Mouse (Mus musculus) midbrain, embryonic 14.5 days (tissue): ENCODE results near the gene Ccl9. TPM values are rescaled to one million over a fixed set of nuclear protein-coding genes. Genes with fewer than 3 reads are reported as not detected.
"Not testable (repeated sequence)": the region's sequence is repeated elsewhere in the genome, so short reads cannot be mapped to it uniquely, and the experiment has no call there.

Source experiments
- ATAC-seq: fragments of 200-750 bp; cut with Nextera tagmentation; 2 replicates; pipeline ENCODE4 v1.8.0; 2017; ENCODE audit warnings: moderate number of reproducible peaks, moderate library complexity; ENCODE audit not compliant: low FRiP score, low TSS enrichment
- DNase-seq: peaks from one replicate; pipeline ENCODE4 v3.0.0-alpha.2; 2015
- H3K27ac ChIP-seq: fragments of 300-500 bp; sonication (generic); replicated peaks from 2 replicates; pipeline ENCODE4 v1.5.1; 2014; ENCODE audit warnings: mild to moderate bottlenecking, low read depth, low read length, moderate library complexity
- H3K27me3 ChIP-seq: fragments of 300-500 bp; sonication (generic); 2 replicates; pipeline ENCODE4 v1.6.1; 2014; ENCODE audit warnings: low read length, control low read depth, mixed read lengths; ENCODE audit not compliant: control insufficient read depth, insufficient read depth
- H3K36me3 ChIP-seq: fragments of 300-500 bp; sonication (generic); 2 replicates; pipeline ENCODE4 v1.6.1; 2014; ENCODE audit warnings: low read length, control low read depth; ENCODE audit not compliant: control insufficient read depth, insufficient read depth
- H3K4me1 ChIP-seq: fragments of 300-500 bp; sonication (generic); 2 replicates; pipeline ENCODE4 v1.6.1; 2014; ENCODE audit warnings: mild to moderate bottlenecking, antibody characterized with exemption, low read length, control low read depth; ENCODE audit not compliant: control insufficient read depth, insufficient read depth
- H3K4me2 ChIP-seq: fragments of 300-500 bp; sonication (generic); 2 replicates; pipeline ENCODE4 v1.6.1; 2014; ENCODE audit warnings: mild to moderate bottlenecking, low read length, moderate library complexity
- H3K4me3 ChIP-seq: fragments of 300-500 bp; sonication (generic); replicated peaks from 2 replicates; pipeline ENCODE4 v1.5.1; 2014; ENCODE audit warnings: low read depth, low read length
- H3K9ac ChIP-seq: fragments of 300-500 bp; sonication (generic); replicated peaks from 2 replicates; pipeline ENCODE4 v1.6.1; 2014; ENCODE audit warnings: mild to moderate bottlenecking, low read length, moderate library complexity
- H3K9me3 ChIP-seq: fragments of 300-500 bp; sonication (generic); 2 replicates; pipeline ENCODE4 v1.6.1; 2016; ENCODE audit warnings: low read length, control low read depth, mixed read lengths; ENCODE audit not compliant: control insufficient read depth
- WGBS: fragments of 180-500 bp; shearing (Covaris S2); extraction: QIAGEN DNeasy Blood & Tissue Kit; methylation state at CpG from one replicate; pipeline ENCODE4 v1.1.7; 2014; 5-methylcytosine and 5-hydroxymethylcytosine counted together
- polyA plus RNA-seq: library from polyadenylated mRNA; unstranded; fragments of >200 nt; fragmentation: Nextera tagmentation; extraction: Ambion mirVana; gene quantifications from 2 replicates; pipeline ENCODE4 v1.2.1, GENCODE M21; 2014

Ccl9 gene
- polyA plus RNA-seq, 1 experiment from 2014 or later = 6.9 TPM

DNA sequence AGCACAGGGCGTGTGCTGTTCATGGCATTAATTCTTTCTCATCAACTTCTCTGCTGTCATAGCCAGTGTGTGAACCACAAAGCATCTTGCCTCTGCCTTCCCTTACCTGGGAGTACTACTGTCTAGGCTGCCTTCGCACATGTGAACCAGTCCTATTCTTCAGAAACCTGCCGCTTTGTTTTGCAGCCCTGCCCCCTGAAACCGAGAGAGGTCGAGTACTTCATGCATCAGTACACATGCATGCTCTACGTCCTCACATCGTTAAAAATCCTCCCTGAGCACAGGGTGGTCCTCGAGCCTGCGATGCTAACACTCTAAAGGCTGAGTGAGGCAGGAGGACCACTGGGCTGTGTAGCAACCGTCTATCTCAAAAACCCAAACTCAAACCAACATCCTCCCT, 21.4 kb downstream of the Ccl9 start:
- H3K4me1 ChIP-seq = no peaks in the 10 kb centered on the region
- no peaks in the 10 kb centered on the region for H3K9me3 ChIP-seq
- no peak overlapping the region for H3K4me3 ChIP-seq
- DNase-seq (no peak), ATAC-seq (no peak)
- WGBS = 42% methylated on average over 10 of the region's 10 CpGs
- H3K27ac ChIP-seq = no peak overlapping the region
- H3K27me3 ChIP-seq = no peaks in the 10 kb centered on the region
- H3K9ac ChIP-seq = no peak overlapping the region
- no peak overlapping the region for H3K4me2 ChIP-seq
- no peaks in the 10 kb centered on the region for H3K36me3 ChIP-seq

DNA sequence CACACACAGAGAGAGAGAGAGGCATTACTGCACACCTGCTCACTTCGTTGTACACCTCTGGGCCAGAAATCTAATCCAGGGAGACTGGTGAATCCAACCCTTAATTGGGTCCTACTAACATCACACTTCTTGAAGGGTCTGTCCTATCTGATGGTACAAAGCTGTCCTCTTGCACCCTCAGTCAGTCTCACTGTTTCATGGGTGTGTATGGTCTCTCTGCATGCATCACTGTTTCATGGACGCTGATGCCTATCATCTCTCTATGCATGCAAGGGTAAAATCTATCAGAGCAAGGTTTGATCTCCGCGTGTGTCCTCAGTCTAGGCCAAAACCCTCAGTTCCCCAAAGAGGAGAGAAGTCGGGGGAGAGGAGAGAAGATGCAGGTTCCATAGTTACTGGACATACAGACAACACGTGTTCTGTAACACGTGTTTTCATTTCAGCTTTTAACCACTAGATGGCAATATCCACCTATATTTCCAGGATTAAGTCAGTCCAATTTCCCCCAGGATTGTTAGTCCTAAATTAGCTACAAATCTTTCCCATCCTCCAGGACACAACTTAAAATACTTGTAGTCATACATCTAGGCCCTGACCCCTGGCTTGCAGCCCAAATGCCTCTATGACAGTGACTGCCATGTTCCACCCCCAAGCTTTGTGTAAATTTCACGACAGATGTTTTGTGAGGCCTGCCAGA, 22.2 kb downstream of the Ccl9 start:
- ATAC-seq (no peak), DNase-seq (peak; percentile 92)
- H3K9ac ChIP-seq = no peak overlapping the region
- H3K4me3 ChIP-seq = no peak overlapping the region
- no peak overlapping the region for H3K27ac ChIP-seq
- H3K4me2 ChIP-seq = 0 out of 2 replicates have a peak overlapping the region, but pooled peaks have one; percentile 13
- H3K27me3 ChIP-seq = no peaks in the 10 kb centered on the region
- no peaks in the 10 kb centered on the region for H3K36me3 ChIP-seq
- H3K9me3 ChIP-seq = no peaks in the 10 kb centered on the region
- WGBS = 26% methylated on average over 8 of the region's 8 CpGs
- H3K4me1 ChIP-seq = no peaks in the 10 kb centered on the region

DNA sequence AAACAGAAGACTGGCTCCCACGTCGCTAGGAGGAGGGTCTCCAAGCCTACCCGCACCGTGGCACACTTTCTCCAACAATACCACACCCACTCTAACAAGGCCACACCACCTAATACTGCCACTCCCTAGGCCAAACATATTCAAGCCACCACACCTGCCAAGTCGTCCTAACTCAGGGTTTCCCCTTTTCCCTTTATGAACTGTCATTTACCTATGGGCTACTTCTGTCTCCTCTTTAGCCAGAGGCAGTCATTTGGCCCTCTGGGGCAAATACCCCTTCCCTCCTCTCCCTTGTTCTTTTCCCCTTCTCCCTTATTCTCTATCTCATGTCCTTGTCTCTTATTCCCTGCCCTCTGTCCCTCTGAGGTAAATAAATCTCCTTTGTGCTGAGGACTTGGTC, 26.8 kb downstream of the Ccl9 start:
- H3K4me2 ChIP-seq = no peak overlapping the region
- no peaks in the 10 kb centered on the region for H3K9me3 ChIP-seq
- DNase-seq (no peak), ATAC-seq (no peak)
- no peaks in the 10 kb centered on the region for H3K36me3 ChIP-seq
- no peak overlapping the region for H3K4me3 ChIP-seq
- H3K4me1 ChIP-seq = no peaks in the 10 kb centered on the region
- 87% methylated on average over 5 of the region's 5 CpGs for WGBS
- H3K27ac ChIP-seq = no peak overlapping the region
- no peak overlapping the region for H3K9ac ChIP-seq
- H3K27me3 ChIP-seq = no peaks in the 10 kb centered on the region

DNA sequence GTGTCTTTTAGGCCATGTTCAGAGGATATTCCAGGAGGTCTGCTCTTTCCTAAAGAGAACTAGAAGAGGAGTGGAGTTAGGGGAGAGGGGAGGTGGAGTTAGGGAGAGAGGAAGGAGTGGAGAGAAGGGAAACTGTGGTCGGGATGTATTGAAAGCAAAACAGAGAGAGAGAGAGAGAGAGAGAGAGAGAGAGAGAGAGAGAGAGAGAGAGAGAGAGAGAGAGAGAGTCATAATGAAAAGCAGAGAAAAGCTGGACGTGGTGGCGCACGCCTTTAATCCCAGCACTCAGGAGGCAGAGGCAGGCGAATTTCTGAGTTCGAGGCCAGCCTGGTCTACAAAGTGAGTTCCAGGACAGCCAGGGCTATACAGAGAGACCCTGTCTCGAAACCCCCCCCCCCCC, 27.4 kb downstream of the Ccl9 start:
- WGBS = 91% methylated on average over 7 of the region's 7 CpGs
- not testable (repeated sequence) for H3K9ac ChIP-seq, H3K27ac ChIP-seq, H3K27me3 ChIP-seq, H3K4me1 ChIP-seq, H3K36me3 ChIP-seq, DNase-seq, H3K4me3 ChIP-seq, ATAC-seq, H3K4me2 ChIP-seq, H3K9me3 ChIP-seq

DNA sequence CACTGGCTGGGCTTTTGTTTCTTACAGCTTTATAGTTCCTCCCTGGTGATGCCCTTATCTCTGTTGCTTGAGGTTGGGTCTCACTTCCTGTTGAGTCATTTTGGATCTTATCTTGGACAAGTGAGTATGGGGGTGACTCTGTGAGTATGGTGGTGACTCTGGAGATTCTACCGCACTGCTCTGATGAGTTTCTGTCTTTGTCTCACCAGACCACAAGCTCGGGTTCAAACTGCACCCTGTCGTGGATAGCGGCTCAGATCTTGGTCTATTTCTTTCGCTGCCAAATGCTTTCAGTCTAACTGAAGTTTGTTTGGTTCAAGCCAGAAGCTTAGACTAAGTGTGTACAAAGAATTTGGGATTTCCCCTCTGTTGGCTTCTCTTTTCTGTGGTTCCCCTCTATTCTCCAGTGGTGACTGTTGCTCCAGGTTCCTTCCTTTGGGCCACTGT, 28.2 kb downstream of the Ccl9 start:
- DNase-seq (no peak), ATAC-seq (no peak)
- Histone ChIP-seq H3K36me3 (no peaks in the 10 kb centered on the region), H3K4me1 (no peaks in the 10 kb centered on the region), H3K9ac (no peak overlapping the region), H3K4me2 (no peak overlapping the region), H3K9me3 (no peaks in the 10 kb centered on the region), H3K4me3 (no peak overlapping the region), H3K27ac (no peak overlapping the region), H3K27me3 (no peaks in the 10 kb centered on the region)
- WGBS = 91% methylated on average over 5 of the region's 5 CpGs

DNA sequence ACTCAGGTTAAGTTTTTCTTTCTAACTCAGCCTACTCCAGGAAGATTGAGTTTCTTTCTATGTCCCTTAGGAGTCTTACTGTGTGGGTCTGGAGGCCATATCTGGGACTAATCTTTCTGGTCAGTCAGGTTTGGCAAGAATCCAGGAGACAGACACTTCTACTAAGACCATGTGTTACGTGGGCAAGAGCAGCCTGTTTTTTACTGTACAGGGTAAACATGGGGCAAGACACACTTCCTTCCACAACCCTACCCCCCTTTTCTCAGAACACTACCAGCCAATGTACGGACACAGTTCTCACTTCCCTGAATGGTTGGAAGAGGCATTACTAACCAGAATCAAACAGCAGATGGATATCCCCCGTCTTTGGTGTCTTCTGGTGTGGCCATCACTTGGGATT, 34.2 kb downstream of the Ccl9 start:
- H3K9ac ChIP-seq = no peak overlapping the region
- ATAC-seq (no peak), DNase-seq (no peak)
- no peaks in the 10 kb centered on the region for H3K9me3 ChIP-seq
- WGBS = 82% methylated on average over 3 of the region's 3 CpGs
- H3K27ac ChIP-seq = no peak overlapping the region
- no peak overlapping the region for H3K4me3 ChIP-seq
- no peak overlapping the region for H3K4me2 ChIP-seq
- H3K27me3 ChIP-seq = no peaks in the 10 kb centered on the region
- H3K4me1 ChIP-seq = no peaks in the 10 kb centered on the region
- no peaks in the 10 kb centered on the region for H3K36me3 ChIP-seq

DNA sequence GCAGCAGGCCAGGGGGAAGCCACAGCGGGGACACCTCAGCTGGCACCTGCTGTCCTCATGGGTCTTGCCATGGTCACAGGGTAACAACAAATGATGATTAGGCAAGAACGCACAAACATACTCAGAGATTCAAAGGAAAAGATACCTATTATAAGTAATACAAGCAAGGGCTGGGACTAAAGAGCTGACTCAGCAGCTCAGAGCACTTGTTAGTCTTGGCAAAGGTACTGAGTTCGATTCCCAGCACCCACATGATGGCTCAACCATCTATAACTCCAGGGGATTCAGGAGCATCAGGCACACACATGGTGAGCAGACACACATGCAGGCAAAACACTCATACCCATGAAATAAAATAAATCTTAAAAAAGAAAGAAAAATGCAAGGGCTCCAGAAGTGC, 37.0 kb downstream of the Ccl9 start:
- WGBS = 89% methylated on average over 3 of the region's 3 CpGs
- no peak overlapping the region for H3K4me3 ChIP-seq
- DNase-seq (no peak), ATAC-seq (no peak)
- no peak overlapping the region for H3K9ac ChIP-seq
- H3K27me3 ChIP-seq = no peaks in the 10 kb centered on the region
- no peaks in the 10 kb centered on the region for H3K36me3 ChIP-seq
- H3K27ac ChIP-seq = no peak overlapping the region
- H3K9me3 ChIP-seq = no peaks in the 10 kb centered on the region
- no peaks in the 10 kb centered on the region for H3K4me1 ChIP-seq
- no peak overlapping the region for H3K4me2 ChIP-seq

DNA sequence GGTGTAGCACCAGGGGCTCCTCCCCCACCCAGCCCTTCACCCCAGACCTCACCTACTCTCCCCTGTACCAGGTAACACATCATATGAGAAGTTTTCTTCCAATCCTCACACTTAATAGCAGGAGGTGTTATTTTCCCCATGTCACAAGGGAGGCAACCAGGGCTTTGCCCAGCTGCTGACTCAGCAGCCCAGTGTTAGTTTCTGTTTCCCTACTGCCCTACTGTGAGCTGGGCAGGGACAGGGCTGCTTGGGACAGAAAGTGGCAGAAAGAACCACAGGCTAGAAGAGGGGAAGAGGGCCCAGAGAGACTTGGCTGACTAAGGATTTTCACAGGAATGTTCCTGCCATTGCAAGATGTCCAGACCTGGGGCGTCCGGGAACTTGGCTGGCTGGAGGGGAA, 37.5 kb downstream of the Ccl9 start:
- 92% methylated on average over 2 of the region's 2 CpGs for WGBS
- Histone ChIP-seq H3K4me3 (no peak overlapping the region), H3K9me3 (no peaks in the 10 kb centered on the region), H3K27ac (no peak overlapping the region), H3K9ac (no peak overlapping the region), H3K27me3 (no peaks in the 10 kb centered on the region), H3K36me3 (no peaks in the 10 kb centered on the region), H3K4me2 (no peak overlapping the region), H3K4me1 (no peaks in the 10 kb centered on the region)
- no peak for ATAC-seq
- DNase-seq = no peak

DNA sequence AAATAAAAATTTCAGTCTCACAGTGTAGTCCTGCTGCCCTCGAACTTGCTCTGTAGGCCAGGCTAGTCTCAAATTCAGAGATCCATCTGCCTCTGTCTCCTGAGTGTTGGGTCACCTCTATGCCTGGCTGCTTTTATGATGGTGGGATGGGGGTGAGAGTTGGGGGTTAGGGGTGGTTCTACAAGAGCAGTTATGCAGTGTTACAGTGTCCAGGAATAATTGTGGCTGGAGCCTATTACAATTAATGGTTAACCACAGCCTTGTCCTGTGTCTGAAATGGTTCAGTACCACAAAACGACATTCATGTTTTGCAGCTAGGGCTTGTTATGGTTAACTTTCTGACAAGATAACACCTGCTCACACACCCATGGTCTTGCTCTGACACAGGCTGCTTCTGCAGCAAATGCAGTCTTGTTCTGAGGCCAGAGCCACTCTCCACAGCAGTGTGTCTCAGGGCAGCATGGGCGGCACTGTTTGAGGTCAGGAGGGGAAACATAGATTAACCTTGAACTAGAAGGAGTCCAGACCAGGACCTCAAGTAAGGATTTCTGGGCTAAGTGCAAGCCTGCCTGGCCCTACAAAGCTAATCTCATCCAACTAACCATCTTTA, 39.6 kb downstream of the Ccl9 start:
- Histone ChIP-seq H3K9ac (no peak overlapping the region), H3K4me3 (no peak overlapping the region), H3K9me3 (no peaks in the 10 kb centered on the region), H3K36me3 (no peaks in the 10 kb centered on the region), H3K4me1 (no peaks in the 10 kb centered on the region), H3K4me2 (no peak overlapping the region), H3K27ac (no peak overlapping the region), H3K27me3 (no peaks in the 10 kb centered on the region)
- ATAC-seq = no peak
- DNase-seq = no peak
- whole genome bisulfite sequencing = 90% methylated on average over 3 of the region's 3 CpGs
